Mouse (Mus musculus) small intestine, adult 2 months (tissue): ENCODE data around the gene Eepd1. TPM values are rescaled to one million over a fixed set of nuclear protein-coding genes. Genes with fewer than 3 reads are reported as not detected.
A peak's percentile ranks its signal among the peaks of the same experiment; 100 is the strongest.

Source experiments
- H3K27ac ChIP-seq: fragments of 200-500 bp; 2 replicates; pipeline ENCODE4 v1.5.1; 2012; ENCODE audit warnings: low read depth, low read length, control low read depth, inconsistent platforms; ENCODE audit not compliant: insufficient read depth
- H3K27me3 ChIP-seq: fragments of 200-500 bp; 2 replicates; pipeline ENCODE4 v1.6.1; 2012; ENCODE audit warnings: mild to moderate bottlenecking, moderate library complexity, low read length, inconsistent platforms; ENCODE audit not compliant: control insufficient read depth, insufficient read depth
- H3K36me3 ChIP-seq: fragments of 200-500 bp; 2 replicates; pipeline ENCODE4 v1.6.1; 2012; ENCODE audit warnings: mild to moderate bottlenecking, low read length, control low read depth, inconsistent platforms; ENCODE audit not compliant: control insufficient read depth, insufficient read depth
- H3K4me1 ChIP-seq: fragments of 200-500 bp; 2 replicates; pipeline ENCODE4 v1.6.1; 2012; ENCODE audit warnings: low read length, inconsistent platforms, mixed read lengths; ENCODE audit not compliant: control insufficient read depth, insufficient read depth, insufficient read length
- H3K4me3 ChIP-seq: fragments of 200-500 bp; 2 replicates; pipeline ENCODE4 v1.5.1; 2012; ENCODE audit warnings: low read depth, mild to moderate bottlenecking, control low read depth, inconsistent platforms, low read length, moderate library complexity
- CTCF ChIP-seq: fragments of 200-500 bp; IDR thresholded peaks from 2 replicates; pipeline ENCODE4 v1.5.1; 2012; ENCODE audit warnings: low read depth, mild to moderate bottlenecking, control low read depth, inconsistent platforms, low read length, moderate library complexity, mixed read lengths; ENCODE audit not compliant: insufficient replicate concordance, insufficient read length; ENCODE audit errors: extremely low read depth
- POLR2A ChIP-seq: fragments of 200-500 bp; IDR thresholded peaks from 2 replicates; pipeline ENCODE4 v1.6.1; 2012; ENCODE audit warnings: low read depth, mild to moderate bottlenecking, control low read depth, inconsistent platforms, low read length, moderate library complexity
- WGBS: fragments of 180-500 bp; shearing (Covaris S2); methylation state at CpG from one replicate; pipeline ENCODE4 v1.1.7; 2018; 5-methylcytosine and 5-hydroxymethylcytosine counted together
- polyA plus RNA-seq: library from polyadenylated mRNA; depleted of rRNA; stranded (reverse); fragments of >200 nt; gene quantifications from 2 replicates; pipeline ENCODE4 v1.2.3, GENCODE M21; 2012

Eepd1 gene
- polyA plus RNA-seq, 1 experiment: 22.7 TPM

DNA sequence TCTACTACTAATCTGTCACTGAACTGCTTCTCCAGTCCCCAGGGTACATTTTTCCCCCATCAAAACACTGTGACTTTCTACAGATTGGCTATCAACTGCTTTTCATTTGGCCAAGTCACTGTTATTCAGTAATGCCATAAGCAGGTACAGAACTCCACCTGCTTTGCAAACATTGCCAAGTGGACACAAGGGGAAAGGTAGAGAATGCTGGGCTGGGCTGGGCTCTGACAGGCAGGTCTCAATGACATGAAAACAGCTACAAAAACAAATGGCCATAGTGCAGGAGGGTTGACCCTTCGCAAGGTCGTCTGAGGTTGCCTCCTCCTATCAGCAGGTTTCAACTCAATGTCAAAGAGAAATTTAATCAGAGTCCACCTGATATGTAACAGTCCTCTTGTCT lies 26.3 kb upstream of the Eepd1 start:
- whole genome bisulfite sequencing: 72% methylated on average over 2 of the region's 2 CpGs

DNA sequence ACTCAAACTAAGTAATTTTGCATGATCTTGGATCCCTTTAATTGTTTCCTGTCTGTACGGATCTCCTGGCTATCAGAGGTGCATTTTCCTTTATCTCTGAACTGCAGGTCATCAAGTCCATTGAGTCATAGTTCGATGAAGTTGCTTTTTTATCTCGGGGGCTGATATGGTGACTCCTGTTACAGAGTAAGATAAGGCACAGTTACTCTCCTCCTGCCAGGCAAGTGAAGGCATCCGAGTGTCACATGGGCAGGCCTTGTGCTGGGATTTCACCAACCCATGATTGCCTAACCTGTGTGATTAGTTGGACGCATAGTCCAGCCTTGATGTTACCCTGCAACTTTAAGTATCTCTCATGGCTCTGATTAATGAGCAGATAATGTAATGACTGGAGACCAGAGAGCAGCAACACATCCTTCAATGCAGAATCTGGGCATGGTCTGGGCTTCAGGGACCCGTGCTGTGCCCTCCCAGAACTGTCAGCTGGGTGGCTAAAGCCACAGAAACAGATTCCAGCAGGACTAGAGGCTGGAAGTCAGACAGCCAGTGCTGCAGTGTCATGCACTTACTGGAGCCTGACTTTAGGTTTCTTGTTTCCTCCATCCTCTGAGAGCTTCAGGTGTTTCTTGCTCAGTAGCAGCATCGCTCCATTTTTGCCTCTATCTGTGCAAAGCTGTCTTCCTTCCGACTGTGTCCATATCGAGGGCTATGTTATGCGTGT lies 20.4 kb upstream of the Eepd1 start:
- H3K27ac ChIP-seq: peak overlapping the region; percentile 48
- no peaks in the 10 kb centered on the region for H3K36me3 ChIP-seq
- H3K4me3 ChIP-seq: no peak overlapping the region
- no peaks in the 10 kb centered on the region for H3K27me3 ChIP-seq
- TF ChIP-seq CTCF: no peak
- no peak for TF ChIP-seq POLR2A
- WGBS: 48% methylated on average over 10 of the region's 10 CpGs
- H3K4me1 ChIP-seq: peaks cover 11% of the 10 kb centered on the region; the same call in 1 of the 2 replicates

More for the DNA sequence above, 26.3 kb upstream of the Eepd1 start:
- Histone ChIP-seq H3K27ac (no peak overlapping the region), H3K36me3 (no peaks in the 10 kb centered on the region), H3K27me3 (no peaks in the 10 kb centered on the region), H3K4me1 (peaks cover under 1% of the 10 kb centered on the region; the same call in 1 of the 2 replicates), H3K4me3 (no peak overlapping the region)
- TF ChIP-seq CTCF (no peak), POLR2A (no peak)

DNA sequence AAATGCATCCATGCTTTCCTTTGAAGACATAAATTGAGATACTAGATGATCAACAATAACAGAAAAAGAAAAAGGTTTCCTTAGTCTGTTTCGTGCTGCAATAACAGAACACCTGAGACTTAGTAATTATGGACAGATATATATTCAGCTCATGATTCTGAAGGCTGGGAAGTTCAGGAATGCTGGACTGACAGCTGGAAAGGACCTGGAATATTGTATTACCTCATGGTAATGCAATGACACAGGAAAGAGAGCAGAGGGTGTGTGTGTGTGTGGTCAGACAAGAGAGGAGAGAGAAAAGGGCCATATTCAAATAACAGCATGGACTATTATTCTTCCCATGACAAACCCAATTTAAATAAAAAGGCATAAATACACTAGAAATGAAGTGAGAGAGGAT lies 17.0 kb upstream of the Eepd1 start:
- 83% methylated on average over 1 of the region's 1 CpGs for WGBS
- TF ChIP-seq CTCF (no peak), POLR2A (no peak)

DNA sequence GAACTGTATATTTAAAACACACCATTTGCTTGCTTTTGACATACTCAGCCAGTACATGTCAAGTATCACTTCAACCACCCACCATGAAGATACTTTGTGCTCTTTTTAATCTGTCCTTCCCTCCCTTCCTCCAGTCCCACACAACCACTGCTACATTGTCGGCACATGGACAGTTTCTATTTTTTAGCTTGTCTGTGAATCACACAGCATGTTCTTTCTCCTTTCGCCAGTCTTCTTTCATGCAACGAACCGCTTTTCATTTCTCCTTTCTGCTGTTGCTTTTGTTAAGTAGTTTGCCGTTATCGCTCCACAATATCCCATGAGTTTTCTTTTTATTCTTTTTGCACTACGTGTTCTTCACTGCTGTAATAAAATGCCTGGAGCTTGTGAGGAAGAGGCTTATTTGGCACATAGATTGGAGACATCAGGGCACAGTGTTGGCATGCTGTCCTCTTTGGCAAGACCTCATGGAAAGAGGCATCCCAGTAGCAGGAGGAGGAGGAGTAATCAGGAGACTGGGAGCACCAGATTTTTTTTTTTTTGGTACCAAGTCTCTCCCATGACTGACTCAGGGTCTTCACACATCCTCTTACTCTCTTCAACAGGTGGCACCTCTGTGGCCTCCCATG lies 1.8 kb upstream of the Eepd1 start:
- Histone ChIP-seq H3K4me3 (no peak overlapping the region), H3K4me1 (peaks cover 20% of the 10 kb centered on the region), H3K36me3 (no peaks in the 10 kb centered on the region), H3K27me3 (no peaks in the 10 kb centered on the region), H3K27ac (no peak overlapping the region)
- WGBS: 95% methylated on average over 7 of the region's 7 CpGs
- TF ChIP-seq POLR2A (no peak), CTCF (no peak)

More for the DNA sequence above, 17.0 kb upstream of the Eepd1 start:
- no peak overlapping the region for H3K27ac ChIP-seq
- no peaks in the 10 kb centered on the region for H3K27me3 ChIP-seq
- no peak overlapping the region for H3K4me3 ChIP-seq
- peaks cover 11% of the 10 kb centered on the region; the same call in 1 of the 2 replicates for H3K4me1 ChIP-seq
- no peaks in the 10 kb centered on the region for H3K36me3 ChIP-seq

DNA sequence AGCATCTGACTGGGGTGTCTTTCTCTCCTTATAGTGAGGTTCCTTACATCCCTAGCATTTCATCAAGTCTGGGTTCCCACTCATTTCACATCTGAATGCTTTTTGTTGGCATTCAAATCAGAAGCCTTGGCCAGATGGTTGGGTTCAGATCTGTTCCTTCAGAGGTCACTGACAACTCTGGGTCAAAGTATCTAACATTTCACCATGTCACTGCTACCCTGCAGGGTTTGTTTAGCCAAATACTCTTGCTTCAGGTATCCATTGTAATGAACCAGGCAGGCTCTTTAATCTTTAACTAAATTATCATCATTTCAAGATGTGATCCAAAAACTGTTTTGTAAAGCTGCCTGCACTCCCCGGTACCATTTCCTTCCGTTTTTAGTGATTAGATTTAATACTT lies 671 bp upstream of the Eepd1 start:
- Histone ChIP-seq H3K36me3 (no peaks in the 10 kb centered on the region), H3K4me1 (peaks cover 23% of the 10 kb centered on the region), H3K27ac (no peak overlapping the region), H3K27me3 (no peaks in the 10 kb centered on the region), H3K4me3 (no peak overlapping the region)
- WGBS: 67% methylated on average over 2 of the region's 2 CpGs
- no peak for TF ChIP-seq POLR2A
- no peak for TF ChIP-seq CTCF

DNA sequence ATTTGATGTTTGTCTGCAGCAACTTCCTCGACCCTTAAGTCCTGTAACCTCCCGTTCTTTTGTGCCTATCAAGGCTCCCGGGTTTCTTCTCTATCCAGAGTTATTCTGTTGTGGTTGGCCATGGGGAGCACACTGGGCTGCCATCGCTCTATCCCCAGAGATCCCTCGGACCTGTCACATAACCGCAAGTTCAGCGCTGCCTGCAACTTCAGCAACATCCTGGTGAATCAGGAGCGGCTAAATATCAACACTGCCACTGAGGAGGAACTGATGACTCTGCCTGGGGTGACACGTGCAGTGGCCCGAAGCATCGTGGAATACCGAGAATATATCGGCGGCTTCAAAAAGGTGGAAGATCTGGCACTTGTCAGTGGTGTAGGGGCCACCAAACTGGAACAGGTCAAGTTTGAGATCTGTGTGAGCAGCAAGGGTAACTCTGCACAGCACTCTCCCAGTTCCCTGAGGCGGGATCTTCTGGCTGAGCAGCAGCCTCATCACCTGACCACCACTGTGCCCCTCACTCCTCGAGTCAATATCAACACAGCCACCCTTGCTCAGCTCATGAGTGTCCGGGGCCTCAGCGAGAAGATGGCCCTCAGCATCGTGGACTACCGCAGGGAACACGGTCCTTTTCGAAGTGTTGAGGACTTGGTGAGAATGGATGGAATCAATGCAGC lies 1.1 kb downstream of the Eepd1 start:
- no peaks in the 10 kb centered on the region for H3K27me3 ChIP-seq
- H3K27ac ChIP-seq: no peak overlapping the region
- H3K4me1 ChIP-seq: peaks cover 17% of the 10 kb centered on the region
- WGBS: 60% methylated on average over 22 of the region's 22 CpGs
- H3K4me3 ChIP-seq: peak overlapping the region; percentile 93
- 0 out of 2 replicates have a peak, but pooled peaks cover 2% of the 10 kb centered on the region for H3K36me3 ChIP-seq
- TF ChIP-seq POLR2A: peak; percentile 29; the same call in 1 of the 2 replicates
- TF ChIP-seq CTCF: no peak

DNA sequence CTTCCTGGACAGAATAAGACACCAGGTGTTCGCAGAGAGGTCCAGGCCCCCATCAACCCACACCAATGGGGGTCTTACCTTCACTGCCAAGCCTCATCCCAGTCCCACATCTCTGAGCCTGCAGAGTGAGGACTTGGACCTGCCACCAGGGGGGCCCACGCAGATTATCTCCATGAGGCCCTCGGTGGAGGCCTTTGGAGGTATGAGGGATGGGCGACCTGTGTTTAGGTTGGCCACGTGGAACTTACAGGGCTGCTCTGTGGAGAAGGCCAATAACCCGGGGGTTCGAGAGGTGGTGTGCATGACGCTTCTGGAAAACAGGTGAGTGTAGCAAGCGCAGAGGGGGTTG lies 1.6 kb downstream of the Eepd1 start:
- H3K4me3 ChIP-seq: peak overlapping the region; percentile 93
- no peaks in the 10 kb centered on the region for H3K27me3 ChIP-seq
- TF ChIP-seq POLR2A: no peak
- TF ChIP-seq CTCF: no peak
- H3K4me1 ChIP-seq: peaks cover 20% of the 10 kb centered on the region
- WGBS: 90% methylated on average over 9 of the region's 9 CpGs
- H3K36me3 ChIP-seq: 0 out of 2 replicates have a peak, but pooled peaks cover 2% of the 10 kb centered on the region
- H3K27ac ChIP-seq: no peak overlapping the region
